Mouse (Mus musculus) MN1 (cell line): ENCODE results near the gene Dnajc13.
A peak's percentile ranks its signal among the peaks of the same experiment; 100 is the strongest.

ENCODE experiments used
- DNase-seq: peaks from one replicate; pipeline ENCODE4 v3.0.0-alpha.2; 2016; ENCODE audit warnings: low spot score

Dnajc13 gene

DNA sequence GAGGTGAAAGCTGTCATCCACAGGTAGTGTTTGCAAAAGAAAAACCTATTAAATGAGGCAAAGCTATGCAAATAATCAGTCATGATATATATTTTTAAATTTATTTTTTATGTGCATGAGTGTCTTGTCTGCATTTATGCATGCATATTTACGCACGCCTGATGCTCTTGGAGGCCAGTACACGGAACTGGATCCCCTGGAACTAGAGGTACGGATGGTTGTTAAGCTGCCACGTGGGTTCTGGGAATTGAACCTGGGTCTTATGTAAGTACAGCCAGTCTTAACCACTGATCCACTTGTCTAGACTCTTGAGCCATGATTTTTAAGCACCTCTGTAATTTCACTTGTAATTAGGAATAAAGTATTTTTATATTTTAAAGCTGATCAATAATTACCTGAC, 79.5 kb downstream of the Dnajc13 start:
- no peak for DNase-seq

DNA sequence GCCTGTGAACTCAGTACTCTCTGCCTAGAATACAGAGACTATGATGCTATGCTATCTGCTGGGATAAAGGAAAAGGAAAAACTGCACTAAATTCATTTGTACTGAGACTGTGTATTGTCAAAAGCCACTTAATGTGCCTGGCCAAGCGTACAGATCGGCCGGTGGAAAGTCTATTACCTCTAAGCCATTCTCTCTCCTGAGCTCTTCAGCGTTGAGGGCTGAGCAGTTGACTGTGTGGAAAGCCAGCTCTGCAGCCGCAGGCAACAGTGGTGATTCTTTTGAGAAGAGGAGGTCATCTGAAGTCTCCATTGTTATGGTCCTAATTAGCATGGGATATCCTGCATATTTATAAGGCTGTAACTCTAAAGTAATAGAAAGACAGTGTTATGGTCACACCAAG, 80.4 kb downstream of the Dnajc13 start:
- no peak for DNase-seq

DNA sequence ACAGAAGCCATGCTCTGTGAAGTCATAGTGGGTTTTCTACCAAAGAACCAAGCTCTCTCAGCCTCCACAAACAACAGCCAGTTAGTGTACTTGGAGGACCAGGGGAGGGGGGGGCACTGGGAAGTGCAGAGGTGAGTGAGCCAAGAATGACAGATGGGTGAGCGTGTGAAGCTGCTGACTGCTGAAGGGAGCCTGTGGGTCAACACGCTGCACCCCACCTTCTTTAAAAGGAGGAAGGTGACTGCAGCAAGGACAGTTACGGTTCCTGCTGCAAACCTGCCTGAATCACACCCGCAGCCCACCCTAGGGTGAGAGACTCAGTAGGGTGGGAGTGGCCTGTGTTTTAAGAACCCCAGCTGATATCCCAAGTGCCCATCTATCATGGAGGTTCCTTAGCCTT, 81.1 kb downstream of the Dnajc13 start:
- no peak for DNase-seq

DNA sequence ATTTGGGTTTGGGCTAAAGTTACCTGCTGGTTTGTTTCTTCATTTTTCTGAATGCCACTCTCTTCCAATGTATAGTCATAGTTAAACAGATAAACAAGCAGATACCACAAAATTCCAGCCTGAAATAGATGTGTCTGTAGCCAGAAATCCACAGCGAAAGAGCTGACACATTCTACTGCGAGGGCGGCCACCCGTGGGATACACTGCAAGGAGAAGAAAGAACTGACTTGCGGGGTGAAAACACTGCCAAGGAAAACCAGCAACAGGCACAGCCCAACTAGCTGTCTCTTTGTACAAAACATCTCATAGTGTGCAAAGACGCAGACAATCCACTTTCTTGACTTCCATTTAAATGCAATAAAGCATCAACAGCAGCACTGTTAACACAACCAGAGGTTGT, 82.7 kb downstream of the Dnajc13 start:
- DNase-seq: no peak

DNA sequence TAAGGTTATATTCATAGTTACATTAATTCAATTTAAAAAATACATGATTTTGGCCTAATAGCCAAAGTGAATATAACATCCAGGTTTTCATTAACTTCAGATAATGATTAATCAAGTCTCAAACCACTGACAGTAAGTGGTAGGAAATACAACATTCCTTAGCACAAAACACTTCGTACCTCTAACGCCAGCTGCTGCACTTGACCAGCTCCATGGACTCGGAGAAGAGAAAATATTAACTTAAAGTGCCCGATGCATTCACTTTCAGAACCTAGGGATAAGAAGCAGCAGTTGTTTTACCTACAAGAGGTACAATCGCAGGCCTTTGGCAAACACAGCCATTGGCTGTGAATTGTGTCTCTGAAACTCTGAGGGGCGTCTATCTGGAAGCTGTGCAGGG, 90.4 kb downstream of the Dnajc13 start:
- no peak for DNase-seq

DNA sequence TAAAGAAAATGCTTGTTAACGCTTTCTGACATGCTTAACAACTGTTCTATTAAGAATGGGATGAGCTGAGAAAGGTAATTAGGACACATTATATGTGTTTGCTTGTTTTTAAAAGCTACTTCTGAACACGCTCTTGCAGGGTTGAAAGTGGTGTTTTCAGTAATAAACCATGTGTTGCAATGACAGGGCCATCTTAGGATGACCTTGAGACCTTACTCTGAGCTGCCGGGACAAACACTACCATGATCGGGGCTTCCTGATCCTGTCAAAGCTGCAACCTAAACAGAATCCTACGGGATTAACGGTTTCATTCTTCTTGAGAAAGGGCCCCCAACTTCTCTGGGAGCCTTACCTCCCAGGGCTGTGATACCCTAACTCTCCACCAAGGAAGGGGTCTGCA, 91.1 kb downstream of the Dnajc13 start:
- DNase-seq: no peak

DNA sequence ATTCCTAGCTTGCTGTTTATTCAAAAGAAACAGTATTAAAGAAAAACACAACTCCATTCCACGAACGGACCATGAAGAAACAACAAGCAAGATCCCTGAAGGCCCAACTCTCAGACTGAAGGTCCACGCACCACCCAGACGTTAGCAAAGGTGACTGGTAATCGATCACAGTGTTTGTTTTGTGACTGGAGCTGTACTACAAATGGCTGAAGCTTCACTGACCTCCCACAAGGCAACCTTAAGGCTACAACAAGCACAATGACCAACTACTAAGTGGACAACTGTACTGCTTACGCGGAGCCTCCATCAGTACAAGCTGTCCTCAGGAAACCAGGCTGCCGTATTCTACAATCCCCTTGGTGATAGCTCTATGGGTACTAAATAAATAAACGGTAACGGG, 92.7 kb downstream of the Dnajc13 start:
- DNase-seq: no peak

DNA sequence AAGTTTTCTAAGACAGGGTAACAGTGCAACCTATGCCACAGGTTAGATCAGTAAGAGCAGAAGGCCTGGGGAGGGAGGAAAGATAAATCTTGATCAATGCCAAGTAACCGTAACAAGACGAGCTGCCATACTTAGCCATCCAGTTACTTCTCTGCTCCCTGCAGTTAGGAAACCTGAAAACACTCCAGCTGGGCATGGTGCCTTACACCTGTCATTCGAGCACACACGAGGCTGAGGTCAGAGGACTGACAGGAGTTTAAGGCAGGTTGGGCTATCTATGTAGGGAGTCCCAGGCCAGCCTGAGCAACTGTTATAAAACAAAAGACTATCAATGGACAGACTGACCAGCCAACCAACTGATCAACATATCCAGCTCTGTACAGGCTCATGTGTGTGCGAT, 96.8 kb downstream of the Dnajc13 start:
- no peak for DNase-seq

DNA sequence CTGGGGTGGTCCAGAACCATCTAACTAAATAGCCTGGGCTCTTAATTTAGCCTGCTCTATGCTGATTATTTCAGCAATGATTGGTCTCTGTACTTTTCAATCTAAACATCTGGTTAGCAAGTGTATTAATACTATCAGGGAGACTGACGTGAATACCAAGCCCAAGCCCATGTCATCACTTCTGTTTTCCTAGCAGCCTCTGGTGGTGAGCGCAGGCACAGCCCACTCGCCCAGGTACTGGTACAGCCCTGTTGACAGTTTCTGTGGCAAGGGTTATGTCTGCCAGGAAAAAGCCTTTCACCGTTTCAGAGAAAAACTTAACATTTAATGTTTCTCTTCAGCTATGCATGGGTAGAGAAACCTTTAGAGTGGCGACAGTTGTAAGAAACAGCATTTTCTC, 98.5 kb downstream of the Dnajc13 start:
- DNase-seq: no peak

DNA sequence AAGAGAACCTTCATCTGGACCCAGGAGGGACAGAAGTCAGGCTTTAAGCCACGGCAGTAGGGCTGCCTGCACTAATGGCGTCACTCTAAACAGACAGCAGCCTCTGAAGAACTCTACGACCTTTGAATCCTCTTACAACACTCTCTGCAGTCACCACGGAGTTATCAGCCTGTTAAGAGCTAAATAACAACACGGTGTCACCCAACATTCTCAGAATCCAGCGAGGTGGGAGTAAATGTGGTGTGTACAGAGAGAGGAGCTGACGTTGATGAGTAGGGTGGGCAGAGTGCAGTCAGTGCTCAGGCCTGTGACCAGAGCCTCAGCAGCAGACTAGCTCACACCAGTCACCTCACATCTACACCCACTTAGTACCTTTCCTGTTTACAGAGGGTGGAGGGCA, 101.6 kb downstream of the Dnajc13 start:
- no peak for DNase-seq

DNA sequence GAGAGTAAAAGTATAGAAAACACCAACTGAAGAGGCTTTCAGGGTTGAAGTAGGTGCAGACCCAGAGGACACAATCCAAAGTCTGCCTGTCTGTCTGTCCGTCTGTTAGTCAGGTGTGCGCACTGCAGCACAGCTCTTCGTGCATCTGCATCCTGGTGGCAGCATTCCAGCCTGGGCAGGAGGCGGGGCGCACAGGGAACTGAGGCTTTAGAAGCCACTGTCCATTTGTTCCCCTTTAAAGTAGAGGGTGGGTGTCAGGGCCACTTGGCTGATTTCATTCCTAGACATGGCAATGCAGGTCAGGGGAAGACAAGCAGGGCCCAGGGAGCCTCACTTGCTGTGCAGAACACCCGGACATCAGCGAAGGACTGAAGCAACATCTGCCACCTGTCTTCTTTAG, 105.4 kb downstream of the Dnajc13 start:
- no peak for DNase-seq

DNA sequence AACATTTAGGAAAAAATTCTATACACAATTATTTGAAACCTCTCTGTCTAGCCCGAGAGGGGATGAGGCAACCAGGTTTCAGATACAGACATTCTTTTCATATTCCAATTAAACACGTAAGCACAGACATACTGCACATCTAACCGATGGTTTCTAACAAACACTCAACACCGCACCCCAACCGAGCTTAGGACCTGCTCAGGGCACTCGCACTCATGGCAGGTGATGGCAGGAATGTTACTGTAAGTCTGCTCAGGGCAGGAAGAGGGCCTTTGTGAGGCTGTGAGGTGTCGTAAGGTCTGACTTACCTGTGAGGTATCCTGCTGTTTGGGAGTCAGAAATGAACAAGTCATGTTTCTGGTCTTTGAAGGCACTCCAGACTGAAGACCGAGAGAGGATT, 106.2 kb downstream of the Dnajc13 start:
- DNase-seq: no peak

DNA sequence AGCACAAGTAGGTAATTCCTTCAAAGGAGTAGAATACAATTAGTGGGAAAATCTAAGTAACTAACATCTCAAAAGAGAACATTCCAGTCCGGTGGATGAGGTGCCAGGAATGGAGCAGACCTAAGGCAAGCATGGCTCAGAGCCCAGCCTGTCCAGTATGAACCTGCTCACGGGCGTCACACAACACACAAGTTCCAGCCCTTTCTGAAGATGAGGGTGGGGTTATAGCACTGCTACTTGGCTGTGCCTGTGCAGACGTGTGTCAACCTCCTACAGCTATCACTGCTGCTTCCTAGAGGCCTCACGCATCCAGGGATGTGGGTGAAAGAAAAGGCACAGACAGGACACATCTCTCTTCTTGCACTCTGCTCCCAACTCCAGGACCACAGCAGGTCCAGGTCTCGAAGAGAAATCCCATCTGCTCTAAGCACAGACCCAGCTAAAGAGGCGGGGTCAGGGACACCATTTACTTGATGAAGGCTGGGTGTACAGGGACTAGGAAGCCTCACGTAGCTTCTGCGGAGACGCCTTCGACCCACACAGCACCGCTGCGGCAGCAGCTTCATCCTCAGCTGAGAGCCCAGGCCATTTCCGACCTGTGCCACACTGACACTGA, 107.5 kb downstream of the Dnajc13 start:
- DNase-seq: no peak

DNA sequence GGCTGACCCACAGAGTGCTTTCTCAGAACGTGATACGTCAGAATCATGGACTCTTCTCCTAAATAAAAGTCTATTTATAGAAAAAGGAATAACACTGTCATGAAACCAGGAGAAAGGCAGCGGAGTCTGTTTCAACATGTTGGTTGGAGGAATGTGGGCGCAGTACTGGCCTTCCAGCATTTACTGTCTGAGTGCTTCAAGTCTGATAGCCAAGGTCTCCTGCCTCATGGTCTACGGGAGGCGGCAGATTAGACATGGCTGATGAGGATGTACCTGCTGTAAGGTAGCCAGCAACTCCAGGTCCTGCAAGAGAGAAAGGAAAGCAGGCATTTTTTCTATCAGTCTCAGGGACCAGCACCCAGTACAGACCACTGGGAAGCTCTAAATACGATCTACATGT, 110.6 kb downstream of the Dnajc13 start:
- no peak for DNase-seq

DNA sequence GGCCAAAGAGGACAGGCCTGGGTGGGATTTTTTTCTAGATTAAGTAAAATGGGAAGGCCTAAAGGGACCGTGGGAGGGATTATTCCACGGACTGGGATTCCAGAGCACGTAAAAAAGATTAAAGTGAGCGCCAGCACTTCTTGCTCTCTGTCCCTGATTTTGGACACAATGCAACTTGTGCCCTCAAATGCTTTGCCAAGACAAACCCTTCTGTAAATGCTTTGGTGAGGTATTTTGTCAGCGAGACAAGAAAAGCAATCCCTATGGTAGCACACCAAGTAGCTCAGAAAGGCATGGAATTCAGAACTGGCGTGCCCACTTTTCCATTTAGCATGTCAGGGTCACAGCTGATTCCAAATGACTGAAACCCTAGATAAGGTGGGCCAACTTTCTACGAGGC, 113.8 kb downstream of the Dnajc13 start:
- DNase-seq: no peak

DNA sequence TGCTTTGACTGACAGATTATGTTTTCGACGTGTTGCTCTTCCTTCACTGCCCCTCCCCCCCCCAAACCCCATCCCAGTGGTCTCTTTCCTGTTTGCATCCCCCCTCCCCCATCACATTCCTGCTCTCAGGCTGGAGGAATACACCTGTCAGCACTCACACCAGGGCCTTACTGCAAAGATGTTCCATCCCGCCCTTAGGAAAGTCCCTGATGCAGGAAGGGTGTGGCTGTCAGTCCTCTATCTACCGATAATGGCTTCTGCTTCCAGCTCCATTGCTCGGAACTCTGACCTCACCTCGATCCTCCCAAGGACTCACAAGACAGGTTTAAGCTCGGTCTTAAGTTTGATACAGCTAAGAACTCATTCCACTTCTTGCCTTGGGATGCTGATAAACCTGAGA, 116.0 kb downstream of the Dnajc13 start:
- no peak for DNase-seq

DNA sequence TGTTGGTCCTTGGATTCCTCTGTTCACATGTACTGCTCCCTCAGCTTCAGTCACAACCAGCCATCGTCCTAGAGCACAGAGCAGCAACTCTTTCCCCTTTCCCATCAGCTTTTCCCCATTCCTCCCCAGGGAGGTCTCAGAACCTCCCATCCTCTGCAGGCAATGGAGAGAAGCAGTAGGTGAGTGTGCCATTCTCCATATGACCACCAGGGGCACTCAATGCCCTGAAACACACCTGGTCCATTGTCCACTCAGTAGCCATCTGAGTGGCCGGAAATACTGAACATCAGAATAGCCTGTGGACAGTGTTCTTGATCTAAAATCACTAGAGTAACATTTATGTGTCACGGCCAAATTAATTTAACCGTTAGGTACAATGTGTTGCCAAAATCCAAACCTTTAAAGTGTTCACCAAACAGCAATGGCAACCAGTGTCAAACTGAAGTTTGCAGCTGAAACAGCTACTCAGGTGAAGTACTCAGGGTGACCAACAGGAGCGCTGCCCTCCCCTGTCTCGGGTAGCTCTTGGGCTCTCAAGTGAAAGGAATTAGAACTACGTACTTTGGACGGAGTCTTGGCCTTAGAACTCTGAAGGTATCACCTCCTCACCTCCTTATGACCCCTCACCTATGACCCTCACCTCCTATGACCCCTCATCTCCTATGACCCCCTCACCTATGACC, 118.3 kb downstream of the Dnajc13 start:
- DNase-seq: no peak

DNA sequence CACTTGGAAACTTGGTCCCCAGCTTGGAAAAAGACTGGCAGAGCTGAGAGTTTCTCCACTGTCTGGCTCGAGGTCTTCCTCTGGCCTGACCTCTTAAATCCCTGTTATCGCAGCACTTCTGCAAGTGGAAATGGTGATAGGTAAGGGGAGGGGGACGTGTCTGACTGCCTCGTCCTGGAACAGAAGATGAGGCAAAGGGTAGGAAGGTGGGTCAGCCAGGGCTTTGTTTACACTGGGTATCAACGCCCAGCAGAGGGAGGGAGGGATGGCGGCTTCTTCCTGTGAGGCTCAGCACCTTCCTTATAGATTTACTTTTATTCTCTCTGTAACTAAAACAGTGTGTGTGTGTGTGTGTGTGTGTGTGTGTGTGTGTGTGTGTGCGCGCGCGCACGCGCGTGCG, 119.9 kb downstream of the Dnajc13 start:
- no peak for DNase-seq

DNA sequence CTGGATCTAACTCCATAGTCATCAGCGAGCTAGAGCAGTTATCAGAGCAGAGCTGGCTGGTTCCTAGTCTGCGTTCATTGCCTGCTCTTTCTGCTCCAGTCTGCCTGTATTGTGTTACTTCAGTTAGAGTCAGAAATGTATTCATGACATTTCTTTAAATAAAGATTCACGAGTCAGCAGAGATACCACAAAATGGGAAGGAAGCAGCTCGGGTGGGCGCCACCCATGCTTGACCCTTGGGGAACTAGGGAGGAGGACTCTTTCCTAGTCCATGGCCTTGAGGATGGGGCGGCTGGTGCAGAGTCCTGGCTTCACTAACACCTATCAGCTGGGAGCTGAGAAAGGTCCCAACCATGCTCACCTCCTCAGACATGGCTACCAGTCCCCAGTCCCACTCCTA, 122.4 kb downstream of the Dnajc13 start:
- DNase-seq: no peak

DNA sequence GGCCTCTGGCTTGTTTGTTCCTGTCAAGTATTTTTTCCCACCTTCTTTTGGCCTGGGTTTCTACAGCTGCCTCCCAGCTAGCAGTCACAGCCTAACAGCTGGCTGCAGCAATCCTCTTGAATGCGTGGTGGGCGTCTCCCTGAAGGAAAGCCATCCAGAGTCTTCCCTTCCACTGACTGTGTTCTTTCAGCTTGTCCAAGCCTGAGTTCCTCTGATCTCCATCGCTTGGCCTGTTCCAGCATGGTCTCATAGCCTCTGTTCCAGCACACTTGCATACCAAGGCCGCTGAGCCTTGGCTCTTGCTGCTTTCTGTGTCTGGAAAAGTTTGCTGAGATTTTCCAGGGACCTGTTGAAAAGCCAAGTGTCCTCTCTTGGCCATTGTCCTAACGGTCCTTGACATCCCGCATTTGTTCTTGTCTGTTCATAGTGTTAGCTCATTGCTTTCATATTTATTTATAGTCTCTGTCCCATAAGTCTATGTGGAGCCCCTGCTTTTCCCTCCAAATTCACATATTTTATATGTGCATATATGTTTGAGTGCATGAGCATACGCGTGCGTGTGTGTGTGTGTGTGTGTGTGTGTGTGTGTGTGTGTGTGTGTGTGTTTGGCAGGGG, 132.5 kb downstream of the Dnajc13 start:
- no peak for DNase-seq

DNA sequence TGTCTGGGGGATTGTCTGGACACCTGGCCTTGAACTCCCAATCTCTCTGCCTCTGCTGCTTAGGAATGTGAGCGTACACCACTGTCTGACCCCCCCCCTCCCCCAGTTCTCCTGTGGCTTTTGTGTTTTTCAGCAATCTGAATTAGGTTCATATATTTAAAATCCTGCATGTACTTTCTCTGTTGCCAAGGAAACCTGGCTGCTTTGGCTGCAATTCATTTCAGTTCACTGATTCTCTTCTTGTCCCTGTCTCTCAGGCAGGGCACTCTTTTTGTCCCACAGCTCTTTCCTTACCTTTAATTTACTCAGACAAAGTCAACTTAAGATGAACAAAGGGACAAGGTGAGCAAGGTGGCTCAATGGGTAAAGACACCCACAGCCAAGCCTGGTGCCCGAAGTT, 134.6 kb downstream of the Dnajc13 start:
- no peak for DNase-seq

DNA sequence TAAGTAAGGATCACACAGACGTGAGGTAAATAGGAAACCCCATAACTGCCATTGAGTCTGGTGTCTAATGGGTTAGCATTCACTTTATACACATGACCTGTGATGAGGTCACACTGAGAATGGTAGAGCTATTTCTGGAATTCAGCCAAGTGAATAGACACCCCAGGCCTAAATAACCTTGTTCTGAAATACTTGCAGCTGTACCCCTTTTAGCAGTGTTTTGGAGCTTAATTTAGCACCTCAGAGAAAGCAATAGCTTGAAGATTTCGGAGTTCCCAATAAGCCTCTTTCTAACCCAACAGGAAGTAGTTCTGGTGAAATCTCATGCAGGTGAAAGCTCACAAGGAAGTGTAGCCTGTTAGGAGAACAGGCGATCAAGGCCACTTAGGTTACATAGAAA, 135.9 kb downstream of the Dnajc13 start, which contains the start of gene Ackr4:
Gene Ackr4, minus strand, starts transcription at position 101 of the 400 bp plus-strand sequence.
- DNase-seq: no peak

DNA sequence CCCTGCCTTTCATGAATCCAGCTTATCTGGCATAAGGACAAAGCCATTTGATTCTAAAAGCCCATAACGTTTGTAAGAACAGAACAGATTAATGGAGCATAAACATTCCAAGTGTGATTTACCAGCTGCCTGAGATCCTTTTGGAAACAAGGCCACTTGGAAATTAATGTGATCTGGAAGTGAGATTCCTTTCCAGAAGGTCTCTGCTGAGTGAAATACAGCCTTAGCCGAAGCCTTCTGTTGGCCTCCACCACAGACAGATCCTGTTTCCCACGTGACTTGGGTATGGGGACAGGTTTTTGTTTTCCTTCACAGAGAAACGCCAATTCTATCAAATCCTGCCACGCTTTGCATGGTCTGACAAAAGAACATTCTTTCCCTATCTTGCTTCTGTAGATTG, 139.1 kb downstream of the Dnajc13 start:
- peak; percentile 66 for DNase-seq

DNA sequence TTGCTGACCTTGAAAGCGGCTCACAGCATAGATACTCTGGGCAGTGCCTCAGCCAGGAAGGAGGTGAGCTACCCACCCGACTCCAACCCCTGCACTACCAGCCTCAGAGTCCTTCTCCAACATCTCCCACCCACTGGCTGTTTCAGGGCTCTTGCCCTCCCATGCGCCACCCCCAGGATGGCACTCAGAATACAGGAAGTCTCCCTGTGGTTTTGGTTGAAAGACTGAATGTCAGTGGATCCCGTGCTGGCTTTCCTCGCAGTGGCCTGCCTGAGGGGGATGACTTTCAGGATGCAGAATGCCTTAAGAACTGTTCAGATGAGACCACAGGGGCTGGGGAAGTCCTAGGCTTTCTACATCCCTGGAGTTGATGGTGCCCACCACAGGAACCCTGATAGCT, 139.6 kb downstream of the Dnajc13 start:
- no peak for DNase-seq
